Mouse (Mus musculus): Measurements from ENCODE around the gene Zscan4f. TPM values are rescaled to one million over a fixed set of nuclear protein-coding genes. Genes with fewer than 3 reads are reported as not detected.
"Not testable (repeated sequence)": the region's sequence is repeated elsewhere in the genome, so short reads cannot be mapped to it uniquely, and the experiment has no call there.

Gene Zscan4f
- total RNA-seq (2014; rRNA removed) (not detected in 2 replicates), polyA plus RNA-seq (2015; fragmentation: Nextera tagmentation; extraction: Ambion mirVana) (not detected in 2 replicates)

DNA sequence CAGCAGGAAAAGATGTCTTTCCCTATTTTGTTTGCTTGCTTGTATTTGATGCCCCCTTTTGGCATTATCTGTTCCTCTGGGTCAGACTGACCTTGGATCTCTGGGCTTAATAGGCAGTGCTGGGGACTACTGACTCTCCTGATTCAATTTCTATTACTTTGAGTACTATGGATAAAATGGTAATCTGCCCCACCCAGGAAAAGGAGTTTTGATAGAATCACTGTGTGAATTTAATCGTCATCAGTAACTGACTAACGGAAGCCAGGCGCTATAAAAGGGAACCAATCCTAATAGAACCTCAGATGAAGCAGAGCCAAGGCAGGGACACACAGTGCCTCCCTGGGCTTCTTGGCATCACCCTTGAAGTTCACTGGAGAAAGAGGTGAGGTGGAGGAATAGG is at the start of gene Zscan4f:
Gene Zscan4f (plus strand): TSS at position 301 of the 400 bp plus-strand sequence.
- not testable (repeated sequence) for H3K27ac ChIP-seq; H3K27me3 ChIP-seq (ENCODE audit: insufficient read depth, low read length); H3K9me3 ChIP-seq (ENCODE audit: low read length); ATAC-seq; H3K4me3 ChIP-seq (ENCODE audit: low read length); H3K4me2 ChIP-seq (ENCODE audit: low read depth, low read length); DNase-seq (ENCODE audit: low spot score); H3K4me1 ChIP-seq (ENCODE audit: insufficient read depth, low read length); H3K9ac ChIP-seq (replicated peaks; ENCODE audit: low read length); H3K36me3 ChIP-seq (ENCODE audit: insufficient read depth, low read length)
- WGBS: 90% methylated on average over 3 of the region's 3 CpGs

DNA sequence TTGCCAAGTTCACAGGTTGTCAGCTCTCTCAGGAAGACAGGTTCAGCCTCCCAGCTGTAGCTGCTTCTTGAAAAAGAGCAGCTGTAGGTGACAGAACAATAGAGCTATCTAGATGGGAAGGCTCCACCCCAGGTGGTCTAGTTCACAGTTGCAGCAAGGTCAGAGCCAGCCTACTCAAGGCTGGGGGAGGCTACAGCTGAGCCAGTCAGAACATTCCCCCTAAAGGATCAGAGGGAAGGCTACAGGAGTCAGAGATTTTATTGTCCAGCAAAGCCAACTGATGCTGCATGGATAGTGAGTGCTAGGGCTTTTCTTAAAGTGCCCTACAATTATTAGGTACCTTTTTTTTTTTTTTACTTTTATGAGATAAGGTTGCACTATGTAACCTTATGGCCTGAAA is 13.1 kb upstream of the Zscan4f start:
- H3K4me3 ChIP-seq (ENCODE audit: low read length); H3K9ac ChIP-seq (replicated peaks; ENCODE audit: low read length); H3K27me3 ChIP-seq (ENCODE audit: insufficient read depth, low read length); DNase-seq (ENCODE audit: low spot score); ATAC-seq; H3K4me2 ChIP-seq (ENCODE audit: low read depth, low read length); H3K4me1 ChIP-seq (ENCODE audit: insufficient read depth, low read length); H3K27ac ChIP-seq; H3K9me3 ChIP-seq (ENCODE audit: low read length); H3K36me3 ChIP-seq (ENCODE audit: insufficient read depth, low read length): not testable (repeated sequence)

Small RNA genes lying within 50 kb of the gene (microRNA-seq; reads per million reads assigned to microRNA genes)
- gene Gm23087: 0 reads per million in 2 experiments

Other genes with a start within 250 kb of the Zscan4f start
- not detected in 2 replicates for gene Zscan4d, start 231.8 kb upstream of the Zscan4f start, total RNA-seq (2014; rRNA removed)
- gene Zscan4d, start 231.8 kb upstream of the Zscan4f start, polyA plus RNA-seq (2015; fragmentation: Nextera tagmentation; extraction: Ambion mirVana): not detected in 2 replicates
- gene Zscan4e, start 87.2 kb upstream of the Zscan4f start, total RNA-seq (2014; rRNA removed): not detected in 2 replicates
- gene Zscan4e, start 87.2 kb upstream of the Zscan4f start, polyA plus RNA-seq (2015; fragmentation: Nextera tagmentation; extraction: Ambion mirVana): not detected in 2 replicates
- not detected in 2 replicates for gene Zscan4-ps2, start 116.4 kb downstream of the Zscan4f start, total RNA-seq (2014; rRNA removed)
- not detected in 2 replicates for gene Zscan4-ps2, start 116.4 kb downstream of the Zscan4f start, polyA plus RNA-seq (2015; fragmentation: Nextera tagmentation; extraction: Ambion mirVana)
- not detected in 2 replicates for gene Zscan4-ps3, start 211.4 kb downstream of the Zscan4f start, total RNA-seq (2014; rRNA removed)
- gene Zscan4-ps3, start 211.4 kb downstream of the Zscan4f start, polyA plus RNA-seq (2015; fragmentation: Nextera tagmentation; extraction: Ambion mirVana): not detected in 2 replicates